In genomic region chr11:104245478-104245877, GRCm38 (mm10) we compare ENCODE assay signal across 40 mouse cellular contexts. TPM values are rescaled to one million over a fixed set of nuclear protein-coding genes. Genes with fewer than 3 reads are reported as not detected.
"Had no signal": no experiment of that assay in that cellular context is flagged by ENCODE, and none has a peak within 500 bp of the region (broad histone marks: within the 10 kb centered on the region; RNA-seq: fewer than 3 reads in every experiment).

No protein-coding gene starts in this region.

RNA-seq across cellular contexts. Expression of gene Mapt, which starts 14.3 kb away (rescaled TPM):
- total RNA-seq: hematopoietic stem cell, adult 5-6 weeks had no signal

RNA-seq across cellular contexts. Expression of gene Sppl2c, which starts 59.4 kb away (rescaled TPM):
- total RNA-seq: heart, adult 8-10 months; heart, postnatal 10 days; heart, postnatal 14 days; heart, postnatal 25 days; heart, postnatal 36 days; heart, postnatal 4 days; hematopoietic stem cell, adult 5-6 weeks; hindbrain, postnatal 0 days; layer of hippocampus, adult 18-20 months; layer of hippocampus, adult 2 months; layer of hippocampus, adult 8-10 months; layer of hippocampus, postnatal 10 days; layer of hippocampus, postnatal 14 days; layer of hippocampus, postnatal 25 days; layer of hippocampus, postnatal 36 days; left cerebral cortex, adult 18-20 months; left cerebral cortex, adult 2 months; left cerebral cortex, adult 8-10 months had no signal
- polyA plus RNA-seq: heart, embryonic 10.5 days; heart, embryonic 11.5 days; heart, embryonic 12.5 days; heart, embryonic 13.5 days; heart, embryonic 14.5 days; heart, embryonic 15.5 days; heart, embryonic 16.5 days; heart, postnatal 0 days; hindbrain, embryonic 10.5 days; hindbrain, embryonic 11.5 days; hindbrain, embryonic 12.5 days; hindbrain, embryonic 13.5 days; hindbrain, embryonic 14.5 days; hindbrain, embryonic 15.5 days; hindbrain, embryonic 16.5 days; hindbrain, postnatal 0 days; inflammation-experienced regulatory T-cells, adult 6 months; intestine, embryonic 14.5 days; intestine, embryonic 15.5 days; intestine, embryonic 16.5 days; kidney, embryonic 14.5 days; kidney, embryonic 15.5 days; kidney, postnatal 0 days had no signal
